Mouse (Mus musculus) ES-Bruce4 (cell line): ENCODE measurements around the gene Rel. TPM values are rescaled to one million over a fixed set of nuclear protein-coding genes. Genes with fewer than 3 reads are reported as not detected.

Source experiments
- H3K27ac ChIP-seq: 2 replicates; pipeline ENCODE4 v1.5.1; 2012; ENCODE audit warnings: low read length, inconsistent platforms; ENCODE audit not compliant: insufficient read depth
- H3K27me3 ChIP-seq: 2 replicates; pipeline ENCODE4 v1.6.1; 2012; ENCODE audit warnings: mild to moderate bottlenecking, low read length, inconsistent platforms; ENCODE audit not compliant: control insufficient read depth, poor library complexity, insufficient read depth, severe bottlenecking
- H3K36me3 ChIP-seq: 2 replicates; pipeline ENCODE4 v1.6.1; 2012; ENCODE audit warnings: inconsistent platforms, mild to moderate bottlenecking, low read length, moderate library complexity; ENCODE audit not compliant: control insufficient read depth, poor library complexity, insufficient read depth, severe bottlenecking
- H3K4me1 ChIP-seq: one replicate; pipeline ENCODE4 v1.8.1; 2011; ENCODE audit warnings: low read length; ENCODE audit not compliant: control insufficient read depth, insufficient read depth
- H3K4me3 ChIP-seq: 2 replicates; pipeline ENCODE4 v1.5.1; 2011; ENCODE audit warnings: low read depth, mild to moderate bottlenecking, low read length
- H3K9ac ChIP-seq: 2 replicates; pipeline ENCODE4 v1.6.1; 2012; ENCODE audit warnings: low read depth, mild to moderate bottlenecking, inconsistent platforms; ENCODE audit not compliant: poor library complexity, severe bottlenecking
- H3K9me3 ChIP-seq: replicated peaks from 2 replicates; pipeline ENCODE4 v1.6.1; 2012; ENCODE audit warnings: mild to moderate bottlenecking, low read length, inconsistent platforms; ENCODE audit not compliant: control insufficient read depth, poor library complexity, insufficient read depth, severe bottlenecking
- CTCF ChIP-seq: IDR thresholded peaks from one replicate; pipeline ENCODE4 v1.8.1; 2011; ENCODE audit warnings: low read depth, low read length
- EP300 ChIP-seq: IDR thresholded peaks from 2 replicates; pipeline ENCODE4 v1.6.1; 2011; ENCODE audit warnings: low read depth, low read length; ENCODE audit not compliant: insufficient read depth
- POLR2A ChIP-seq: IDR thresholded peaks from one replicate; pipeline ENCODE4 v1.8.1; 2011; ENCODE audit warnings: low read length; ENCODE audit not compliant: insufficient read depth
- polyA plus RNA-seq: library from polyadenylated mRNA; stranded (reverse); fragments of >200 nt; gene quantifications from 2 replicates; pipeline ENCODE4 v1.2.4, GENCODE M21; 2011; ENCODE audit warnings: low read depth; ENCODE audit not compliant: missing spikeins, insufficient read depth, insufficient read length

Rel gene
- polyA plus RNA-seq, 1 experiment: 2.6 TPM

- Histone ChIP-seq H3K9ac (no peak overlapping the region), H3K4me3 (no peak overlapping the region), H3K9me3 (no peaks in the 10 kb centered on the region), H3K27me3 (no peaks in the 10 kb centered on the region), H3K4me1 (no peaks in the 10 kb centered on the region), H3K36me3 (peaks cover 20% of the 10 kb centered on the region), H3K27ac (no peak overlapping the region)
- TF ChIP-seq EP300: no peak
- no peak for TF ChIP-seq POLR2A
- no peak for TF ChIP-seq CTCF
Measured at GRCm38 (mm10) chr11:23728186-23728585, 42.6 kb downstream of the Rel start.

DNA sequence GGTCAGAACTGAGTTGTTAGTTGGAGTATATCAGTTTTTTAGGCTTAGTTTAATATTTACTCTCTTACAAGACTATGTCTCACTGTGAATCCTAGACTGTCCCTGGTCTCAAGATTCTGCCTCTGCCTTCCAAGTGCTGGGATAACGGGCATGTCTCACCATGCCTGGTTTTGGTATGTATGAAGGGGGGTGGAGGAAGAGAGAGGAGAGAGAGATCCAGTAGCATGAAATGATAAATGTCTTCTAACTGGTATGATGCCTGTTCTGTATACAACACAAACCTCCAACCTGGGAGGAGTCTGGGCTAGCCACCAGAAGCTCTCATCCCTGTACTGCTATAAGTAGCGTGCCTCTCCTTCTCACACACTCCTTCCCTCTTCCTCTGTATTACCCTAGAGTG is 44.3 kb downstream of the Rel start:
- H3K27ac ChIP-seq: peak overlapping the region; percentile 31; the same call in 1 of the 2 replicates
- TF ChIP-seq EP300: no peak
- TF ChIP-seq POLR2A: no peak
- TF ChIP-seq CTCF: no peak
- no peaks in the 10 kb centered on the region for H3K4me1 ChIP-seq
- H3K4me3 ChIP-seq: no peak overlapping the region
- no peak overlapping the region for H3K9ac ChIP-seq
- no peaks in the 10 kb centered on the region for H3K9me3 ChIP-seq
- peaks cover 20% of the 10 kb centered on the region for H3K36me3 ChIP-seq
- H3K27me3 ChIP-seq: no peaks in the 10 kb centered on the region

- TF ChIP-seq EP300: no peak
- TF ChIP-seq CTCF: no peak
- no peak for TF ChIP-seq POLR2A
Measured at GRCm38 (mm10) chr11:23725850-23726249, 44.9 kb downstream of the Rel start.

DNA sequence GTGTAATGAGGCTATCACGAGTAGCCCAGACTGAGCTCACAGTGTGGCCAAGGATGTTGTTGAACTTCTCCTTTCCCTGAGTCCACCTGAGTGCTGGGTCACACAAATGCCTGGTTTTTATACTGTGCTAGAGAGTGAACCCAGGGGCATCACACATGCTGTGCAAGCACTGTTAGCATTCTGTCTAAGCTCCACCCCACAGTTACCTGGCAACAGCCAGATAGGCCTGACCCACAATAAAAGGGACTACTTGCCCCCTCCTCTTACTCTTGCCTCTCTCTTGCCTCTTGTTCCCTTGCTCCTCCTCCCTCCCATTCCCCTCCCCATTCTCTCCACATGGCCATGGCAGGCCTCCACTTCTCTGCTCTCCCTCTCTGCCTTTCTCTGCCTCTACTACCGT is 48.4 kb downstream of the Rel start:
- no peak overlapping the region for H3K9ac ChIP-seq
- peak overlapping the region; percentile 66 for H3K27ac ChIP-seq
- H3K27me3 ChIP-seq: no peaks in the 10 kb centered on the region
- H3K4me1 ChIP-seq: no peaks in the 10 kb centered on the region
- H3K9me3 ChIP-seq: no peaks in the 10 kb centered on the region
- TF ChIP-seq EP300 (peak; percentile 59), POLR2A (no peak)
- H3K4me3 ChIP-seq: no peak overlapping the region
- peaks cover 18% of the 10 kb centered on the region for H3K36me3 ChIP-seq

More at GRCm38 (mm10) chr11:23725850-23726249, 44.9 kb downstream of the Rel start:
- Histone ChIP-seq H3K9ac (no peak overlapping the region), H3K36me3 (peaks cover 18% of the 10 kb centered on the region), H3K4me3 (no peak overlapping the region), H3K27me3 (no peaks in the 10 kb centered on the region), H3K9me3 (no peaks in the 10 kb centered on the region), H3K4me1 (no peaks in the 10 kb centered on the region), H3K27ac (no peak overlapping the region)

GRCm38 (mm10) chr11:23719825-23720224 is 50.9 kb downstream of the Rel start:
- no peak overlapping the region for H3K27ac ChIP-seq
- H3K27me3 ChIP-seq: no peaks in the 10 kb centered on the region
- no peak overlapping the region for H3K4me3 ChIP-seq
- H3K9me3 ChIP-seq: no peaks in the 10 kb centered on the region
- peaks cover 16% of the 10 kb centered on the region; the same call in 1 of the 2 replicates for H3K36me3 ChIP-seq
- no peaks in the 10 kb centered on the region for H3K4me1 ChIP-seq
- no peak for TF ChIP-seq CTCF
- no peak for TF ChIP-seq EP300
- TF ChIP-seq POLR2A: no peak
- no peak overlapping the region for H3K9ac ChIP-seq

DNA sequence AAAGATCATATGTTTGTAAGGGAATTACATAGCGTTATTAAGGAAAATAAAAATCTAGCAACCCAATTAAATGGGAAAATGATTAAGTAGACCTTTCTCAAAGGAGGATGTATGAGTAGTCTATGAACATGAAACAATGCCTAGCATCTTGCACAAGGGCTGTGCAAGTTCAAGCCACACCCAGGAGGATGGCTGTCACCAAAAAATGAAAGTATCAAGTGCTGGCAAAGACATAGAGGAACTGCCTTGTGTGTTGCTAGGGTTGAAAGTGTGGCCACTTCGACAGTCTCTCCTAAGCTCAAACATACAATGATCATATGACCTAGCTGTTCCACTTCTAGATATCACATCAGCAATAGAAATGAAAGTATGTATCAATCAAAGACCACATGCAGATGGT is 51.9 kb downstream of the Rel start:
- Histone ChIP-seq H3K9me3 (no peaks in the 10 kb centered on the region), H3K9ac (no peak overlapping the region), H3K4me3 (no peak overlapping the region), H3K27ac (no peak overlapping the region), H3K27me3 (no peaks in the 10 kb centered on the region), H3K36me3 (peaks cover 18% of the 10 kb centered on the region; the same call in 1 of the 2 replicates), H3K4me1 (no peaks in the 10 kb centered on the region)
- TF ChIP-seq CTCF (no peak), EP300 (no peak), POLR2A (no peak)
